Mouse (Mus musculus) G1E (cell line): Measurements from ENCODE around the gene Klri1.

Experiments
- CTCF ChIP-seq: IDR thresholded peaks from 2 replicates; pipeline ENCODE4 v1.5.1; 2012; ENCODE audit warnings: low read depth, low read length, inconsistent platforms, mixed read lengths
- GATA1 ChIP-seq: IDR thresholded peaks from 2 replicates; pipeline ENCODE4 v1.6.1; 2012; ENCODE audit warnings: borderline replicate concordance, low read length, inconsistent platforms, mixed read lengths
- GATA2 ChIP-seq: IDR thresholded peaks from 2 replicates; pipeline ENCODE4 v1.6.1; 2012; ENCODE audit warnings: low read depth, low read length, inconsistent platforms, borderline replicate concordance
- TAL1 ChIP-seq: conservative IDR thresholded peaks from 2 replicates; pipeline ENCODE4 v1.6.1; 2012; ENCODE audit warnings: low read depth, low read length, inconsistent platforms, mixed read lengths

DNA sequence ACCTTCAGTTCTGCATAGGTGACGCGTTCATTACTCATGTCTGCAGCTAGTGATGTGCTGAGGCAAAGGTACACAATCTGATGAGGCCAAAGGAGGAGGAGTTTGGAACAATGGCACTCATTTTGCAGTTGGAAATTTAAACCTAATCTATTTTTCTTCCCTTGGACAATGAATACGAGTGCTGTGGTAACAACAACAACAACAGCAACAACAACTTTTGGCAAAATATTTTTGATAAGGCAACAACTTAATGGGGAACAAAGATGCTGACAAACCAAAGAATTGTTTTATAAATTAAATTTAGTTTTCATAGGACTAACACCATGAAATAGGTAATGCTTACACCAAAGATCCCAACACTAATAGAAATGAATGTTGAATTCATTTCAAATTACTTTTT lies 38.1 kb downstream of the Klri1 start, which contains the start of gene Klrc1:
- TF ChIP-seq GATA1 (no peak), CTCF (no peak), TAL1 (no peak), GATA2 (no peak)
